Mouse (Mus musculus): Measurements from ENCODE around the gene Il17rb.
A peak's percentile ranks its signal among the peaks of the same experiment; 100 is the strongest.

The Il17rb gene

DNA sequence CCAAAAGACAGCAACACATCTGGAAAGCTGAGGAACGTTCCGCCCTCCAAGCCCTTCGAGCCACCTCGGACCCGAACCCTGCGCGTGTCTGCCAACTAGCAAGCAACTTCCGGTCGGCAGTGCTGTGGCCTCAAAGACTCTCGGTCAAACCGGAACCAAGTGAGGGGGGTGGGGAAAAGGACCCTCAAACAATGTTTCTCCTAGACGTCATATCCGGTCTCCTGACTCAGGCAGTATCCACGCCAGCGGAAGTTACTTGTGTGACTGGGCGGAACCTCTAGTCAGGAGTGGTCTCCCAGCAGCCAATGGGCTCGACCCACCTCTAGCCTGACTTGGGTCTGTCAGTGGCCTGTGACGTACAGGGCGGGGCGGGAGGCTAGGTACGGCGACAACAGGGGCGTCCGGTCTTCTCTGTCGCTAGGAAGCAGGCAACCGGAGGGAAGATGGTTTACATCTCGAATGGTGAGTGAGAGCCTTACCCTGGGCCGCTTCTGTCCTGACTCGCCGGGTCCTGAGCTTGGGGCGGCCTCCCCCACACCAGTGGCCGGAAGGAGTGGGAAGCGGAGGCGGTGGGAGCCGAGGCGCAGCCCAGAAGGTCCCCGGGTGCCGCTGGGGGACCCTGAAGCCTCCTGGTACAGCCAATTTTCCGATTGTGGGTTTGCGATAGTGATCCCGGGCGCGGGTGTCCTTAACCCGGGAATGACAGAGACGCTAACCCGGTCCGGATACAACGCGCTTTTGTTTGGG is 40.4 kb downstream of the Il17rb start, which contains the start of gene Selenok:
Selenok (plus strand) TSS at position 234 of the 747 bp plus-strand sequence.
- DNase-seq (ENCODE audit: low read depth, low spot score) = peak; percentile 99

DNA sequence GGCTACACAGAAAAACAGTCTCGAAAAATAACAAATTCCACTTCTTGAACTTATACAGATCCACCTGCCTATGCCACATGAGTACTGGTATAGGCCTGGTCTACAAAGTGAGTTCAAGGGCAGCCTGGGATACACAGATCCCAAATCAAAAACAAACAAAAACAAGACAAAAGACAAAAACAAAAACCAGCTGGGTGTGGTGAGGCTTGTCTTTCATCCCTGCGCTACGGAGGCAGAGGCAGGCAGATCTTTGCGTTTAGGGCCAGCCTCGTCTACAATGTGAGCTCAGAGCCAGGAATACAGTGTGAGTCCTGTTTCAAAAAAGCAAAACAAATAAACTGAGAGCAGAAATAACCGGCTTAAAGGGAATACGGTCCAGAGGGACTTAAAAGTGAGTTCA is 41.1 kb downstream of the Il17rb start:
- no peak for DNase-seq (ENCODE audit: low read depth, low spot score)

DNA sequence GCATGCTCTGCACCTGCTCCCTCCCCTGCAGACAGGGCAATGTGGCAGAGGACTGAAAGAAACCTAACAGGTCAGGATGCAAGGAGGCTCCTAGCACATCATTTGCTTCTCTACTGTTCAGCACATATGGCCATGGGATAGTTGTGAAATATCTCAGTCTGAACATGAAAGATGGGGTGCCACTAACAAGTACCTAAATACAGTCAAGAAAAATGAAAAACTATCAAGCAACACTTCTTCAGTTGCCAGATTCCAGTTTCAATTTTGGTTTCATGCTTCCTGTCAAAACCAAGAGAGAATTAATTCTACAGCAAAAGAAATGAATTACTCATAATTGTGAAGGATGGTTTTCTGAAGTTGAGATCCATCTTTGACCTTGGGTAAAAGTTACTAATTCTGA is 51.3 kb downstream of the Il17rb start:
- no peak for DNase-seq (ENCODE audit: low read depth, low spot score)

DNA sequence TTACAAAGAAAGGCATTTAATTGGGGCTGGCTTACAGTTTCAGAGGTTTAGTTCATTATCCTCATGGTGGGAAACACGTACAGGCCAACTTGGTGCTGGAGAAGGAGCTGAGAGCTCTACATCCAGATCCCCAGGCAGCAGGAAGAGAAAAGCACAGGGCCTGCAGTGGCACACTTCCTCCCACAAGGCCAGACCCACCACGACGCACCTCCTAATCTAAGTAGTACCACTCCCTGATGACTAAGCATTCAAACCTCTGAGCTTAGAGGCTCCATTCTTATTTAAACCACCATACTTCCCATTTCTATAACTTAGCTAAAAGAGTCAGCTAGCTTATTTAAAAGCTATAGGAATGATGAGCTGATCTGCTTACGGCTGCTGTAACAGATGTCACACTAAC is 57.9 kb downstream of the Il17rb start:
- no peak for DNase-seq (ENCODE audit: low read depth, low spot score)

DNA sequence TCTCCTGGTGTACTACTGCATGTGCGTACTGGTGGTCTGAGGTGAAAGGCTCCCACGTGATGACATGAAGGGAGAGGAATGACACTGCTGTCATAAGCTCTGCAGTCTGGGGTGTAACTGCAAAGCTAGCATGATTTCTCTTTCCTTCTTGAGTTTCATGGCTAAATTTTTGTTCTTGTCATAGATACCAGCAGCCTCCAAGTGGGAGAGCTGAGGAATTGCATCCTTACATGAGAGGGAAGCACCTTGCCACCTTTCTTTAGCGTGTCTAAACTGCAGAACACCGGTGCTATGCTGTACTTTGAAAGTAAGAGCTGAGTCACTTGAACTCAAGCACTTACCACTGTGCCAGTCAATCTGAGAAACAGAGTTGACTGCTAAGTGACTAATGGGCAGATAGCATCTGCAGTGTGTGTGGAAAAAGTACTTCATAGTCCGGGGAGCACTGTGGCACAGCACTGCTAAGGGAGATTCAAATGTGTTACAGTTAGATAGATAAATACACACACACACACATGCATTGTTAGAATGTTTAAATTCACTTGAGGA is 61.9 kb downstream of the Il17rb start:
- no peak for DNase-seq (ENCODE audit: low read depth, low spot score)

Data from telencephalon, adult 2 months (tissue).